Mouse (Mus musculus): Measurements from ENCODE around the gene Pitpnm3.
A peak's percentile ranks its signal among the peaks of the same experiment; 100 is the strongest.

The Pitpnm3 gene

DNA sequence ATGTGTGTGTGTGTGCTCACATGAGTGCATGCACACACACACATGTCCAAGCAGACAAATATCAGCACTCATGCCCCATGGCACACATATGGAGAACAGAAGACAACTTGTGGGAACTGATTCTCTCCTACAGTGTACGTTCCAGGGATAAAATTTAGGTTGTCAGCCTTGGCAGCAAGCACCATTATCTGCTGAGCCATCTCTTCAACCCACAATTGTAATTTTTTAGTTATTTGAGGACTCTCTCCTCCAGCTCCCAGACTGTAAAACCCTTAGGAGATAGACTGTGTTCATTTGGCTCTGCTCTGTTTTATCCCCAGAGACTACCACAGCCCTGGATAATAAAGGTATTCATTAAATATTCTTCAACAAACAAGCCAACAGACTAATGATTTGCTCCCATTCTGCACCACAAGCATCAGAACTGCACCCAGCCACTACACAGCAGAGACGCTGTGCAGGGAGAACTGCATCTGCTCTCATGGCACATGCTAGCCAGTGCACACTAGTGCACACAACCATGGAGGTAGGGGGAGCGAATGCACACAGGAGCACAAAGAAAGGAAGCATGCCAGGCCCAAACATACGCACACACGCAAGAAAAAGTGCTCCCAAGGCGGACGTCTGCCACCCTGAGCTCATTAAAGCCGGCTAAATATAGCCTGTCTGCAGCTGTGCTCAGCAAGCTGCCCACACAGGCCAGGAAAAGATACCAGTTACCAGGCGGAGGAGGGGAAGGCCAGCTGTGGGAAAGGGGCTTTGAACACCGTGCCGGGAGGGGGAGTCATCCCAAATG, 49.1 kb downstream of the Pitpnm3 start:
- DNase-seq, result no peak

DNA sequence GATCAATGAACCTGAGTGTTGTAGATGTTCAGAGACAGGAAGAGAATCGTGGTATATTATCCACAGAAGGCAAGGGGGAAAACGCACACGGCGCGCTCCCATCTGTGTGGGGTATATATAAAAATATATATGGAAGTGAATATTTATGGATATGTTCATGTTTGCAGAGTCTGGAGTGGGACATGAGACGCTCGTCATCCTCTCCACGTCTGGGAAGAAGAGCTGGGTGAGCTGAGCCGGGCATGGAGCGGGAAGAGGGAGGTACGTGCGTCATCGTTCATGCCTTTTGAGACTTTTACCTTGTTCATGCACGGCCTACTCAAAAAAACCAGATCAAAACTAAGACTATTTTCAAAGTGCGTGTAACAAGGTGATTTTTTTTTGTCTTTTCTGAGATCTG, 51.2 kb downstream of the Pitpnm3 start:
- DNase-seq, result no peak

DNA sequence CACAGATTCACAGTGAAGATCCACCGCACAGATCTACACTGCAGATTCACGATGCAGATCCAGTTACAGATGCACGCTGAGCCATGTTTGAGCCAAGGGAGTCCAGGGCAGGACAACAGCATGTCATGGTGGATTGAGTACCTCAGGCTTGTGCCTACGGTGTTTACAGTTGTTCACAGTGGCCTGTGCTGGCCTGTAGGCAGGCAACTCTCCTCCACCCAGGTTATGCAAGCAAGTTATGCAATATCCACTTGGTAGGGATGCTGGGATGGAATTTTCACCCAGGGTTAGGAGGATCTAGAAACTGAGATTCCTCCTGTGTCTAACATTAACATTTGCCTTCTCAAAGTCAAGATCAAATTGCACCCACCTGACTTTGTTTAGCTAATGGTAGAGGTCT, 53.0 kb downstream of the Pitpnm3 start:
- no peak for DNase-seq

DNA sequence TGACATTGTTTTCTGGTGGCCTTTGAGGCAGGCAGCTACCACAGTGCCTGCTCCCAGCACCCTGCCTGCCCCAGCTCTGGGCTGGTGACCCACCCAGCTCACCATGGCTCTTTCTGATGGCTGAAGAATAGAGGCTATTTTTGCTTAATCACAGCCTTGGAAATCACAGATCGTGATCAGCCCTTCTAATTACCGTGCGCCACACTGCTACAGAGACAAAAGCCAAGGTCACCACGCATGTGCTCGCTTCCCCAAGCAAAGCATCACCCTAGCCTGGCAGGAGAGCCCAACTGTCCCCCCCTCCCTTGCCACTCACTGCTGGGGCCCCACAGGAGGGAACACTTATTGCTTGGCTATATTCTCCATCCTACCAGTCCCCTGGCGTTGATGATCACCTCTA, 55.1 kb downstream of the Pitpnm3 start:
- DNase-seq, result no peak

DNA sequence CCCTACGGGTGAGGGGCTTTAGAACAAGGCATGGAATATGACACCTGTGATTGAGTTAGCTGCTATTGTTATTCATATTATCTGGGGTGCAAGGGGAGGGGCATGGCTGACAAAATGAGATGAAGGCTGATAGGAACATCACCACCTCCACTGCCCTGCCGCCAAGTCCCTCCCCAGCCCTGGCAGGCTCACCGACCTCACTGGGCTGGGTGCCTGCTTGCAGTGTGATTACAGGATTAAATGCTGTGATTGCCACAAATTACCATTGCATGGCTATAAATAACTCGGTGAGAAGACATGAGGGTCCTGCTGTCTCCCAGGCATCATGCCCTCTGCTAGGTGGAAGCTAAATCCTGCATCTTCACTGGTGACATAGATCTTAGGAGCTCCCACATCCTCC, 56.9 kb downstream of the Pitpnm3 start:
- DNase-seq, result peak; percentile 74 to 81

DNA sequence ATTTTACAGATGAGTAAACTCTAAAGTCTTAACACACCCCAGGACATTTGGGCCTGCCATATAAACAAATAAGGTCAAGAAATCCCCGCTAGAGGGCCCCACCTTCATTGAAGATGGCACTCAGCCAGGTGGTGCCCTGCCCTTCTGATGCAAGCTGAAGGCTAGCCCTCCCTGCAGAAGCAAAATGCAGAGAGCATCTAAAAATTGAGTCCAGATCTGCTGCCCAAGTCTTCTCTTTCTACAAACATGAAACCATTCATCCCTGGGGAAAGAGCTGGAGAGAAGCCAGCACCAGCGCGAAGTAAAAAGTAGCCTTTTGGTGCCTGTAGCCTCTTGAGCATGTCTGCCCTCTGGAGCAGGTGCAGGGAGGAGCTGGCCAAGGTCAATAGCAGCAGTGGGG, 57.5 kb downstream of the Pitpnm3 start:
- DNase-seq, result peak in 1 of 2 experiments; percentile 56

DNA sequence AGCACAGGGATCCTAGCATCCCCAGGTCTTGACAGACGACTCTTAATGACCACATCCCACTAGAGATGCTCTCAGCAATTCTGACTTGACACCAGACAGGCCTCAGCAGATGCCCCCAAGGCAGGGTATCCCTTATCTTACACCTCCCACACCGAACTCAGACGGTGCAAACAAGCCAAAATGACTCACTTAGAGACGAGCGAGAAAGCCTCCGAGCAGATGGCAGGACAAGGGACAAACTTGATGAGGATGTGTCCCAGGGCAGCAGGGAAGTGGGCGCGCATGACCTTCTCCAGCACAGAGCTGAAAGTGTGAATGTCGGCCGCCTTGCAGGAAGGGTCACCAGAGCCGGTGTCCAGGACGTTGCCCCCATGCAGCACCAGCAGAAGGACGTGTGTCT, 61.3 kb downstream of the Pitpnm3 start:
- no peak for DNase-seq

DNA sequence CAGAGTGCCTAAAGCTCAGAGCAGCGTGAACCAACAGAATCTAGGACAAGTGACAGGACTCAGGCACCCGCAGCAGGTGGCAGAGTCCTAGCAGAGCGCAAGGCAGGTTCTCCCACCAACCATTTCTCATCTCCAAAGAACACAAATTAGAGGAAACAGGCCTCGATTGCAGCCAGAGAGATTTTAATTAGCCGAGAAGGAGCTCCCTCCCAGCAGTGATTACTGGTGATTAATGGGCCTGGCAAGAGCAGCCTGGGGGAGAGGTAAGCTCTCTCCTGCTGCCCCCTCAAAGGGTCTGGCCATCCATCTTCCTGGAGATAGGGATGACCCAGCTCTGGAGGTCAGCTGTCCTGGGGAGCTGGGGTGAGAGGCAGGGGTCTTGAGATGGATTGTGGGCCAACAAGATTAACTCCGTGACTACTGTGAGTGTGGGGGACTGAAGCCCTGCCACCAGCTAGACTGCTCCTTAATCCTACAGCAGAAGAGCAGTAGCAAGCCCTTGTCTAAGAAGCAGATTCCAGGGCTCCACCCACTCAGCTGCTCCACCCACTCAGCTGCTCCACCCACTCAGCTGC, 63.2 kb downstream of the Pitpnm3 start:
- no peak for DNase-seq

DNA sequence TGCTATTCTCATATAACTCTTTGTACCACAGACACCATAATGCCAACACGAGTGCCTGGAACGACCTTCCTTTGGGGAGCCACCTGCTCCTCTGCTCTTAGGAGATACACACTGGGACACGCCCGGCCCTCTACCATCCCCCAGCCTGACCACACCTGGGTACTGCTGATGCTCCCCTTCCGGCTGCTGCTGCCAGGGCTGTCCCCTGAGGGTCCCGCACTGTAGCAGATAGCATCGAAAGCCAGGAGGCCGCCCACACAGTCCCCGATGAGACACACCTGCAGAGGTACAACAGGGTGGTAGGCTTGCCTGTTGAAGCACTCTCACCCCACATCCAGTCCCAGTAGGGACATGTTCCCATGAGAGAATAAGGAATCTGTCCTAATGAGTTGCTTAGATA, 64.8 kb downstream of the Pitpnm3 start:
- DNase-seq, result no peak

DNA sequence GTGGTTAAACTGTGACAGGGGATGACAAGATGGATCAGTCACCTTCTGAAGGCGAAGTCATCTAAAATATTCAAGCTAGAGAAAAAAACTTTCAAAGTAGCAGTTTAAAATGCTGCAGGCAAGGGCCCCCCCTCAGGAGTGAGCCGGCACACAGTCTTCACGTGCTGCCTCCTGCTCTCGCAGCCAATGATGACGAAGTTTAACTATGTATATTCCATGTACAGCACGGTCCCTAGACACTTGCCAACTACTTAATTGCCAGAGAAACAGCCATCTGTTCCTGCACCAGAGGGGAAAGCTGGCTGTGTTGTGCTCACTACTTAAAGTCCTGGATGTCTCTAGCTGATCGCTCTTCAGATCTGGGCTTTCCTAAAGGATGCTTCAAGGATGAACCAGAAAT, 67.6 kb downstream of the Pitpnm3 start:
- peak; percentile 64 to 72 for DNase-seq

DNA sequence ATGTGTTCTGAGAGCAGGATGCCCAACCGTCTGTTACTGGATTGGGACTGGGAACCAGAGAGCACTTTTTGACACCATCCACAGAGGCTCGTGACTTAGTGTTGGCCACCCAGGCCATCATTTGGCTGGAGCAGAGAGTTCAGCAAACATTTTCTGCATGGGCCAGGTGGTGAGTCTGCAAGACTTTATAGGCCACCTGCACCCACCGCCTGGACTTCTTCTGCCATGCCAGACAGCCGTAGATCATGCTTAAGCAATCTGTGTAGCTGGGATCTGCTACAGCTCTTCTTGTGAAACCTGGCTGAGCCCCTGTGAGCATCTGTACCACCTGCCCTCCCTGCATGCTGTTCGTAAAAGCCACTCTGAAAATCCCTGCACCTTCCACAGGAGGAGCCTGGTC, 68.3 kb downstream of the Pitpnm3 start:
- peak; percentile 69 to 74 for DNase-seq

DNA sequence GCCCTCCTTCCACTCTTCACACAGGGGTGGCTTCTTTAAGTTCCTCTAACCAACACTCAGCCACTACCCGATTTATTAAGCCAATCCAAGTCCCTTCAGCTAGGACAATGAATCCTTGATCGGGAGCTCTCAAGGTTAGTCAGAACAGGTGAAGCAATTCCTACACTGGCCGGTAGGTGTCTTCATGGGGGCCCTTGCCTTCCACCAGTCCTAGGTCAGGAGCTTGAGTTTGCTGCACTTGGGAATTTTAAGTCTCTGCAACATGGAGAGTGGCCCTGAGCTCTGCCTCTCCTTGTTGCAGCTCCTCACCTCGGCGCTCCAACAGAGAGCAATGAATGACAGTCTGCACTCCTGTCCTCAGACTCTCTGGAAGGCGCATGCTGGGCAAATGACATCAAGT, 69.2 kb downstream of the Pitpnm3 start:
- peak; percentile 67 to 79 for DNase-seq

DNA sequence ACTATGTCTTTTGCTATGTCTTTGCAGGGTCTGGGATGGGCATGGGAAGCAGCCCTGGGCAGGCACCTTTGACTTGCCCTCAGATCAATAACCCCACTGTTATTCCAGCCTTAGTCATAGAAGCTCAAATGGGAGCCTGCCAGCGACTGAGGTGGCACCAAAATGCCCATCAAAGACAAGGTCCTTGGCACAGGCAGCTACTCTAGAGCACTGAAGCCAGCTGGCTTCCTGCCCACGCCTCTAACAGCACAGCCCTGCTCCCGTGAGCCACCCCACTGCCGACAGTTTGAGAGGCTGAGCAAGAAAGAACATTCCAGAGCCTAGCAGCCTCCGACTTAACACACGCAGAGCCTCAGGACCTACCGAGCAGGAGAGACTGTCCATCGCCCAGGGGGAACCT, 70.5 kb downstream of the Pitpnm3 start:
- DNase-seq, result peak; percentile 74 to 84

DNA sequence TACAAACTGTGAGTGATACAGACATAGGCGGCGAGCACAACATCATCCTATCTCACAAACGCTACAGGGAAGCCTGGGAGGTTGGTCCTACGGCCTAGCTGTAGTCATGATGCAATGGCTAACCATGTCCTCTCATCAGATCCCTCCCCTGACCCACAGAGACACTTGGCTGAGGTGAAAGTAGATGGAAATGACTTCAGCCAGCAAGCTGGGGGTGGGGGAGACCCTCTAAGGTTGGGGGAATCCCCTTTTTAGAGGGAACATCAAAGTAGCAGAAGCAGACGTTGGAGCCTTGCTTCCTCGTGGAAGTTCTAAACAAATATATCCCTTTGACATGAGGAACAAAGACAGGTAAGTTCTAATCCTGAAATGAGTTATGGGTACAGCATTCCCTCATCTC, 71.2 kb downstream of the Pitpnm3 start:
- DNase-seq, result no peak

DNA sequence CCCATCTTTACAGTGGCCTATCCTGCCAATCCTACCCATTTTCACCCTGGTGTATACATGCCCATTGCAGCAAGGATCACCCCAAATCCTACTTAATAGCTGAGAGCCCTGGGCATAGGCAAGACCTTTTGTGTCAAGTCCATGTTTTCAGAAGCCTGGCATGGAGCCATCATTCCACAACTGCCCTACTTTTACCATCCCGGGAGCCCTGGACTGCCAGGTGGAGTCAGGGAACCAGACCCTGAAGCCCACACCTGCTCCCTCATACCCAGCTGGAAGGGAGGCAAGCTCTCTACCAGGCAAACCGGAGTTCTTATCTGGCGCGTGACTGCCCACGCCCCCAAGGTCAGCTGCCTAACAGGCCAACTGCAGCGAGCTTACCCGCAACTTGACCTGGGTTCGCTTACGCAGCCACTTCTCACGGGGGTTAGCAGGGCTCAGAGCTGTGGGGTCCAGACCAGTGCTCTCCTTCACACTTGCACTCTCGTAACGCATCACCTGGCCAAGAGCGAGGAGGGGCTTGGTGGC, 74.4 kb downstream of the Pitpnm3 start:
- DNase-seq, result peak in 1 of 2 experiments; percentile 49

DNA sequence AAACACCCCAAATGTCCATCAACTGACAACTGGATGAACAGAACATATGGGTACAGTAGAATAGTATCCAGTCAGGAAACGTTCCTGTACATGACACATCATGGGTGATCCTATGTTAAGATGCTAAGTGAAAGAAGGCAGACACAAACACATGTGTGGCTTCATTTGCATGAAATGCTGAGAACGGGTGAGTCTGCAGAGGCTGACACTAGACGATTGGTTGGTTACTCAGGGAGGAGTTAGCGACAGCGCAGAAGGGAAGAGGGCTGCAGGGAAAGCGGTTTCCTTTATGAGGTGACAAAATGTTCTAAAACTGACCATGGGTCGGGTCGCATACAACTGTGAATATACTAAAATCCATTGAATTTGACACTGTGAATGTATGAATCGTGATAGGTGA, 75.2 kb downstream of the Pitpnm3 start:
- DNase-seq, result no peak

DNA sequence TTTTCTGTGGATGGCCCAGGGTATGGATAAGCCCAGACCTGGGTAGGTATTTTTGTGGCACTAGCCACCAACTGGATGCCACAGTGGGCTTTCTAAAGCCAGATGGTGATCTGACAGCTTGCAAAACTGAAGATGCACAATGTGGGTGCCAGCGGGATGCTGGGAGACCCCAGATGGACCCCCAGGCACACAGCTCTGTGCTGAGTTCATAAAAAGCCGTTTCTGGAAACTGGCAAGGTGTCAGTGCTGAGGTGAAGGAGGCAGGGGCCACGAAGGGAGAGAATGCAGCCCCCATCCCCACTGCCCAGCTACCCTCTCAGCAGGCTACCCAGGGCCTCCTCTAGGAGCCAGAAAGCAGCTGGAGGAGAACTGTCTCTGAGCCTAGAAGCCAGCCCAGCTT, 78.4 kb downstream of the Pitpnm3 start:
- no peak for DNase-seq

DNA sequence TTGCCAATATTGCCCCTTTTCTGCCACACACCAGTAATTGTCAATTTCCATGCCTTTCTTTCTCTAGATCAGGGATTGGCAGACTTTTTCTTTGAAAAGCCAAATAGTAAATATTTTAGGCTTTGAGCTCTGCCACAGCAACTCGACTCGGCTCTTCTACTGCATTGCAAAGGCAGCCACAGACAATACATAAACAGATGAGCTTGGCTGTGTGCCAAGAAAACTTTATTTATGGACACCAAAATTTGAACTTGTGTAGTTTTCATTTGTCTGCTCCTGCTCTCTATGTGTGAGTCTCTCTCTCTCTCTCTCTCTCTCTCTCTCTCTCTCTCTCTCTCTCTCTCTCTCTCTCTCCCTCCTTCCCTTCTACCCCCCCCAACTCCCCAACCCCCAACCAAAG, 80.4 kb downstream of the Pitpnm3 start:
- no peak for DNase-seq

DNA sequence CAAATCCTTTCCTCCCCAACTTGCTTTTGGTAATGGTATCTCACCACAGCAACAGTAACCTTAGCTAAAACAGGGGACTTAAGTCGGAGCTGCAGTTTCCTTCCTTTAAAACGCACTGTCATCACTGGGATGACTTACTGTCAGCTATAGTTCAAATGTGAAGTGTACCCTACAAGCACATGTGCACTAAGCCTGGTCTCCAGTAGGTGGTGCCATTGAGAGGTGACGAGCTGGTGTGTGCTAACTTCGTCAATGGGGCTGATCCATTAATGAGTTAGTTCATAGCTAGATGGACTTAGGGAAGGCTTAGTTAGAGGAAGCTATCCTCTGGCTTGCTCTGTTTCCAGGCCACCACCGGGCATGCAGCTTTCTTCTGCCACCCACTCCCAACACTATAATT, 82.9 kb downstream of the Pitpnm3 start:
- DNase-seq, result peak; percentile 84 to 93

DNA sequence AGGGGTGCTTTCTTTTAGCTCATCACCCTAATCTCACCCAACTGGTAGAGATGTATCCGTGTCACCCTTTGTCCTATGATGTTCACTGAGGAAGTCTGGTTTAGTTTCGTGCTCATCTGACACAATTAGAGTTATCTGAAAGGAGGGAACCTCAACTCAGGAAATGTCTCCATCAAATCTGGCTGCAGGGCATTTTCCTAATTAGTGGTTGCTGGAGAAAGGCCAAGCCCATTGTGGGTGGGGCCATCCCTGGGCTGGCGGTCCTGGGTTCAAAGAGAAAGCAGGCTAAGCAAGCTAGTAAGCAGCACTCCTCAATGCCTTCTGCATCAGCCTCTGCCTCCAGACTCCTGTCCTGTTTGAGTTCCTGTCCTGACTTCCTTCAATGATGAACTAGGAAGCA, 83.4 kb downstream of the Pitpnm3 start:
- DNase-seq, result no peak

DNA sequence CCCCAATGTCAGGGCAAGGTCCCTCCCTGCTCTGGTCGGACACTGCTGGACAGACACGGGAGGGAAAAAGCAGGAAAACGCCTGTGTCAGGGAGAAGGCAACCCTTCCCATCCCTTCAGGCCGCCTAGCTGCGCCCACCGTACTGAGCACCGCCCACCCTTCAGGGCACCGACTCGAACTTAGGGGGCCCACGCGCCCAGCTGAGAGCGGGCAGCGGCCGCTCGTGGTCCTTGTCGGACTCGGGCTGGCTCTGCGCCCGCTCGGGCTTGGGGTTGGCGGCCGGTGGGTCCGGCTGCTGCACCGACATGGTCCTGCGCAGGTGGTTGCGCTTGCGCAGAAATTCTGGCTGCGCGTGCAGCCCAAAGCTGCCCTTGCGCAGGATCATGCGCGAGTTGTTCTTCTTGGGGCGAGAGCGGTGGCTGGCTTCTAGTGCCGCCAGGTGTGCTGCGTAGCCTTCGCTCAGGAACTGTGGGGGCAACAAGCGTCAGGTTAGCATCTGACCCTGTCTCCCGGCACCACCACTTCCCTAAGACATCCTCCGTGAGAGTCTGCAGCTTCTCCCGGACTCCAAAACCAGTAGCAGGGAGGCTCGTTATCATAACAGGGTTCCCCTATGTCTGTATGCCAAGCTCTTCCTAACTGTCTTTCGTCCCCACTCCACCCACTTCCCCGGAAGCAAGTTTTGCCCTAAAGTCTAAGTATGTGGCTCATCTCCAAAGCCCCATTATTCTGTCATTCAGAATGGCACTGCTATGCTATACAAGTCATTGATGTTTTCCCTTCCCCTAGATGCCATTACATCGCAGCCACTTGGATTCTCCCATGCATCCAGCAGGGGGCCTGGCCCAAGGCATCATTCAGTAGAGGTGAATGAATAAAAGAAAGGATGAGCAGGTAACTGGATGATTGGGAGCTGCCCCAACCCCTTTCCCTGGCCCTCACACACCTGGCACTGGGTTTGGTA, 84.4 kb downstream of the Pitpnm3 start:
- DNase-seq, result peak; percentile 74 to 80

DNA sequence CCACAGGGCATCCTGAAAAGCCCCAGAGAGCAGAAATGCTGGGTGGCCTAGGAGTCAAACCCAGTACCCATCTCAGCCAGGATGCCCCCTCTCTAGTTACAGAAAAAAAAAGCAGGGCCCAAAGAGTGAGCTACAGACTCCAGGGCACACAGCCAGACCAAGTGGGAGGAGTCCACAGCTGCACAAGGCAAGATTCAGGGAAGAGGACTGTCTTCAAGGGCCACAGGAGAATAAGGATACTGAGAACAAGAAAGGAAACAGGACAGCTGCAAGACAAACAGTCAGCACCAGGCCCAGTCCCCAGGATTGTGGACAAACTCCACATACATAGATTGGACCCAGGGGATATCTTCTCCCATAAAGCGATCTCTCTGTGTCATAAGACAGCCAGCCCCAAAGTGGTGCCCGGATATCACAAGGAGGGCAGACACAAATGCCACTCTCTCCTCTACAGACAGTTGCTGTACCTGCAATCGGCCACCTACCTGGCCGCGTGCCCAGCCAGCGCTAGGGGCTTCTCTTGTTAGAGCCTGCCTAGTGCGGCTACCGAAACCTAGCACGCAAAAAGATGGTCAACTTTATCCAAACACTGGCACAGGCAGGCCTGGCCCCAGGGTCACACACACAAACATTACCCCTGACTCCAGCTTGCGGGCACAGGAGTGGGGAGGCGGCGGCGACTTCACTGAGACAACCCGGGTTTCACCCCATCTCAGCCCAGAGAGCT, 85.2 kb downstream of the Pitpnm3 start:
- peak; percentile 46 to 58 for DNase-seq

Data from cerebellum, postnatal 25 days (tissue).